Mouse (Mus musculus): ENCODE data around the gene Ddx60. TPM values are rescaled to one million over a fixed set of nuclear protein-coding genes. Genes with fewer than 3 reads are reported as not detected.

Ddx60 gene
- total and polyA plus RNA-seq, 3 experiments: 0.20 to 0.47 (median 0.21) TPM

DNA sequence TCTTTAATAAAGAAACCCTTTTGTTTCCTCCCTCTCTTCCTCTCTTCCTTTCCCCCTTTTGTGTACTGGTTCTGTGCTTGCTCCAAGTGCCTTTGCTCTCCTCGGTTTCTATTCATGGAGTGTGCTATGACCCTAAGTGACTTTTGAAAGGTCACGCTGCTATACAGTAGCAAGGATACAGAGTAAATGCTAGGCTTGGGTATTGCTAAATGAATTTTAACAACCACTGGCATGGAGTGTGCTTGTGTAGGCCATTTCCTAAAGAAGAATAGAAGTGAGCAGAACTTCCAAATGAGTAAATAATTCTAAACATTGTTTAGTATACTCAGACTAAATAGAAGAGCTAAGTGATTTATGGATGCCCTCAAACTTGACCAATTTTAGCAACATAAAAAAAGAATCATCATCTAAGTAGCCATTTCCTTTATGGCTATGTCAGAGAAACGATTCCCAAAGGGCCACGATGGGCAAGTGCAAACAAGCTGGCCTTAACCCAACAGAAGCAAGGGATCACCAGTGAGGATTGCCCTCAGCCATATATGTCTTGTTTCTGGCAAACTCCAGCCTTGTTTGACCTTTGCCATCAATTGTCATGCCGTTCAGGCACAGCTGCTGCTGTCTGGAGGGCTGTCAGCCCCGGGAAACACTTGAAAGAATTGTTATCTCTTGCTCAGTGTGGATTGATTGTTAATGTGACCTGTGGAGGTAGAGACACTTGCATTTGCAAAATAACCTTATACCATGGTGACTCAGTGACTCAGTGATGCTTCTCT, 58.0 kb downstream of the Ddx60 start:
- no peaks in the 10 kb centered on the region for H3K79me2 ChIP-seq (replicated peaks; ENCODE audit: control insufficient read depth, extremely low read depth, insufficient read depth, poor library complexity, severe bottlenecking)
- DNase-seq (ENCODE audit: extremely low read depth): no peak
- no peak overlapping the region for H3K27ac ChIP-seq (ENCODE audit: insufficient read depth, low read depth)
- H3K9me3 ChIP-seq (replicated peaks; ENCODE audit: low read length): no peaks in the 10 kb centered on the region
- H3K4me2 ChIP-seq (ENCODE audit: insufficient read depth, low read depth, poor library complexity, severe bottlenecking): no peak overlapping the region
- TF ChIP-seq EP300 (IDR thresholded peaks at IDR 0.05; ENCODE audit: low read length): no peak
- no peak for TF ChIP-seq MAFK (IDR thresholded peaks at IDR 0.05; ENCODE audit: insufficient replicate concordance, low read length)
- TF ChIP-seq USF1 (IDR thresholded peaks at IDR 0.05; ENCODE audit: low read depth, low read length): no peak
- TF ChIP-seq ZC3H11A (IDR thresholded peaks at IDR 0.05; ENCODE audit: low read depth, low read length): no peak
- no peak overlapping the region for H3K9ac ChIP-seq (ENCODE audit: insufficient read depth, low read depth)
- no peaks in the 10 kb centered on the region for H3K27me3 ChIP-seq (replicated peaks)
- no peaks in the 10 kb centered on the region for H3K4me1 ChIP-seq (ENCODE audit: control insufficient read depth in 1 of 2, insufficient read depth in 2 of 2)
- no peak overlapping the region for H3K4me3 ChIP-seq (replicated peaks in 1 of 3; ENCODE audit: low read depth in 2 of 3, low read length in 2 of 3, poor library complexity in 1 of 3)
- no peaks in the 10 kb centered on the region for H3K36me3 ChIP-seq (replicated peaks in 1 of 2; ENCODE audit: control insufficient read depth in 1 of 2, insufficient read depth in 1 of 2, low read length in 1 of 2)
- dilution Hi-C loops (cut with MboI; ENCODE audit: extremely low pct_ligation_motif_present, extremely low pct_unique_long_range_greater_than_20kb, low sequenced_read_pairs) (no loop called here), in situ Hi-C loops (cut with MboI; ENCODE audit: low pct_ligation_motif_present, low pct_unique_long_range_greater_than_20kb, low sequenced_read_pairs) (no loop called here)

DNA sequence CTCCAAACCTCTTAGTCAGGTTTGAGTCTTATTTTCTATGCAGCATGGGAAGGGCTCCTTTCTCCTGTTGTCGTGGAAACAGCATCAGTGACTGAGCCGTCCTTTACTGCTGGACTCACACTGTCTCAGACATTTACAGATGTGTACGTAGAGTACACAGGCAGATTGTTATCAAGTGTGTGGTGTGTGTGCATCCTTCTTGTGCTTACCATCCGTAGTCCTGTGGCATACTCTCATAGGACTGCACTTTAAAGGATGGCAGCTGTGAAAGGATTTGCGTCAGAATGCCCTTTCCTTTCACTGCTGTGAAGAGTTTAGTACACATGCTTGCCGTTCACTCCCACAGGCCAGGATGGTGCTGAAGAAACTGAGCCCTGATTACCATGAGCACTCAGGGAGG, 61.6 kb downstream of the Ddx60 start:
- no peaks in the 10 kb centered on the region for H3K4me1 ChIP-seq (ENCODE audit: control insufficient read depth in 1 of 2, insufficient read depth in 2 of 2)
- dilution Hi-C loops (cut with MboI; ENCODE audit: extremely low pct_ligation_motif_present, extremely low pct_unique_long_range_greater_than_20kb, low sequenced_read_pairs) (no loop called here), in situ Hi-C loops (cut with MboI; ENCODE audit: low pct_ligation_motif_present, low pct_unique_long_range_greater_than_20kb, low sequenced_read_pairs) (no loop called here)
- H3K36me3 ChIP-seq (replicated peaks in 1 of 2; ENCODE audit: control insufficient read depth in 1 of 2, insufficient read depth in 1 of 2, low read length in 1 of 2): no peaks in the 10 kb centered on the region
- H3K79me2 ChIP-seq (replicated peaks; ENCODE audit: control insufficient read depth, extremely low read depth, insufficient read depth, poor library complexity, severe bottlenecking): no peaks in the 10 kb centered on the region
- no peak overlapping the region for H3K27ac ChIP-seq (ENCODE audit: insufficient read depth, low read depth)
- H3K4me2 ChIP-seq (ENCODE audit: insufficient read depth, low read depth, poor library complexity, severe bottlenecking): no peak overlapping the region
- no peaks in the 10 kb centered on the region for H3K27me3 ChIP-seq (replicated peaks)
- DNase-seq (ENCODE audit: extremely low read depth): no peak
- TF ChIP-seq HCFC1 (IDR thresholded peaks at IDR 0.05; ENCODE audit: low read depth, low read length): no peak
- no peak for TF ChIP-seq ELF1 (IDR thresholded peaks at IDR 0.05; ENCODE audit: low read depth, low read length)
- TF ChIP-seq USF2 (conservative IDR thresholded peaks at IDR 0.05; ENCODE audit: low read depth, low read length): no peak
- no peak for TF ChIP-seq EP300 (IDR thresholded peaks at IDR 0.05; ENCODE audit: low read length)
- no peak for TF ChIP-seq RCOR1 (conservative IDR thresholded peaks at IDR 0.05; ENCODE audit: low read depth, low read length)
- no peak for TF ChIP-seq ZMIZ1 (IDR thresholded peaks at IDR 0.05; ENCODE audit: low read depth, low read length)
- no peak for TF ChIP-seq TBP (conservative IDR thresholded peaks at IDR 0.05; ENCODE audit: low read depth, low read length)
- TF ChIP-seq RAD21 (IDR thresholded peaks at IDR 0.05; ENCODE audit: low read depth, low read length): no peak
- no peak for TF ChIP-seq MAX (IDR thresholded peaks at IDR 0.05; ENCODE audit: low read length)
- no peak for TF ChIP-seq MAFK (IDR thresholded peaks at IDR 0.05; ENCODE audit: insufficient replicate concordance, low read length)
- no peak for TF ChIP-seq MXI1 (IDR thresholded peaks at IDR 0.05; ENCODE audit: low read depth, low read length)
- no peak for TF ChIP-seq UBTF (IDR thresholded peaks at IDR 0.05; ENCODE audit: low read depth, low read length)
- TF ChIP-seq KAT2A (IDR thresholded peaks at IDR 0.05; ENCODE audit: insufficient replicate concordance, low read length): no peak
- TF ChIP-seq NRF1 (IDR thresholded peaks at IDR 0.05; ENCODE audit: low read depth, low read length): no peak
- TF ChIP-seq IRF4 (IDR thresholded peaks at IDR 0.05; ENCODE audit: low read depth, low read length): no peak
- no peak for TF ChIP-seq BHLHE40 (IDR thresholded peaks at IDR 0.05; ENCODE audit: low read depth, low read length)
- no peak for TF ChIP-seq POLR2A (IDR thresholded peaks at IDR 0.05; ENCODE audit: low read depth, low read length)
- TF ChIP-seq POLR2AphosphoS2 (IDR thresholded peaks at IDR 0.05; ENCODE audit: low read depth, low read length): no peak
- no peak for TF ChIP-seq ZC3H11A (IDR thresholded peaks at IDR 0.05; ENCODE audit: low read depth, low read length)
- no peak overlapping the region for H3K9ac ChIP-seq (ENCODE audit: insufficient read depth, low read depth)
- no peaks in the 10 kb centered on the region for H3K9me3 ChIP-seq (replicated peaks; ENCODE audit: low read length)
- H3K4me3 ChIP-seq (replicated peaks in 1 of 3; ENCODE audit: low read depth in 2 of 3, low read length in 2 of 3, poor library complexity in 1 of 3): no peak overlapping the region

Data from CH12.LX (cell line).